ENCODE assay signal across 12 mouse cellular contexts in genomic region chr9:79951984-79952383, GRCm38 (mm10).
A peak's percentile ranks its signal among the peaks of the same experiment; 100 is the strongest.
DNase-seq lines count a peak whose midpoint lies in the region; ATAC-seq and TF ChIP-seq lines count a peak whose summit lies in the region.
"Had no signal": no experiment of that assay in that cellular context is flagged by ENCODE, and none has a peak within 500 bp of the region (broad histone marks: within the 10 kb centered on the region; RNA-seq: fewer than 3 reads in every experiment).

No protein-coding gene starts in this region.

- DNase-seq in lung, postnatal 10 days: no peak
- peak; percentile 40 for DNase-seq in gastrocnemius, postnatal 14 days
- DNase-seq in heart, postnatal 14 days: peak; percentile 47 to 48
- no peak for DNase-seq in layer of hippocampus, adult 8-10 months (ENCODE audit: low spot score in 2 of 2)
- no peak for DNase-seq in cerebellum, adult 11-12 months
- DNase-seq in adrenal gland, postnatal 4 days (ENCODE audit: low spot score in 2 of 2): no peak
- DNase-seq: adrenal gland, postnatal 10 days; forebrain, postnatal 0 days had no signal

- no peak overlapping the region for H3K9ac ChIP-seq in lung, embryonic 16.5 days (ENCODE audit: low read length)
- H3K9ac ChIP-seq: forebrain, postnatal 0 days; lung, embryonic 15.5 days; neural tube, embryonic 13.5 days had no signal

- H3K4me3 ChIP-seq in lung, embryonic 16.5 days (ENCODE audit: low read length): no peak overlapping the region
- H3K4me3 ChIP-seq in small intestine, adult 2 months (ENCODE audit: low read depth, low read length): no peak overlapping the region
- H3K4me3 ChIP-seq: lung, embryonic 15.5 days; neural tube, embryonic 13.5 days had no signal

- WGBS in lung, embryonic 16.5 days: 53% methylated on average over 8 of the region's 8 CpGs
- WGBS in small intestine, adult 2 months: 67% methylated on average over 8 of the region's 8 CpGs

- peak; percentile 47; the same call in 1 of the 2 replicates for ATAC-seq in lung, embryonic 16.5 days (ENCODE audit: low read depth)
- ATAC-seq: forebrain, postnatal 0 days had no signal

- peak overlapping the region; percentile 44; the same call in 1 of the 2 replicates for H3K27ac ChIP-seq in lung, embryonic 16.5 days (ENCODE audit: low read length)
- 0 out of 2 replicates have a peak overlapping the region, but pooled peaks have one; percentile 22 for H3K27ac ChIP-seq in small intestine, adult 2 months (ENCODE audit: insufficient read depth, low read depth, low read length)
- H3K27ac ChIP-seq: lung, embryonic 15.5 days; neural tube, embryonic 13.5 days had no signal

- TF ChIP-seq CTCF in small intestine, adult 2 months (IDR thresholded peaks at IDR 0.05; ENCODE audit: extremely low read depth, insufficient read length, insufficient replicate concordance, low read depth, low read length): no peak

- no peak for TF ChIP-seq POLR2A in small intestine, adult 2 months (IDR thresholded peaks at IDR 0.05; ENCODE audit: low read depth, low read length)

- H3K9me3 ChIP-seq in lung, embryonic 16.5 days (ENCODE audit: control insufficient read depth, low read length): no peaks in the 10 kb centered on the region
- H3K9me3 ChIP-seq: lung, embryonic 15.5 days; neural tube, embryonic 13.5 days had no signal

- H3K4me1 ChIP-seq in lung, embryonic 16.5 days (replicated peaks; ENCODE audit: control insufficient read depth, insufficient read depth, low read length): peaks cover 11% of the 10 kb centered on the region
- H3K4me1 ChIP-seq in small intestine, adult 2 months (ENCODE audit: control insufficient read depth, insufficient read depth, insufficient read length, low read length): no peaks in the 10 kb centered on the region; the same call in 1 of the 2 replicates
- H3K4me1 ChIP-seq: neural tube, embryonic 13.5 days had no signal

- no peaks in the 10 kb centered on the region for H3K27me3 ChIP-seq in lung, embryonic 16.5 days (ENCODE audit: control insufficient read depth, insufficient read depth, low read depth, low read length)
- H3K27me3 ChIP-seq in small intestine, adult 2 months (ENCODE audit: control insufficient read depth, insufficient read depth, low read length): no peaks in the 10 kb centered on the region
- H3K27me3 ChIP-seq: lung, embryonic 15.5 days; neural tube, embryonic 13.5 days had no signal

- intact Hi-C loops in gastrocnemius, postnatal 14 days (cut with DNase I; ENCODE audit: low total_unique reads): no loop called here
- intact Hi-C loops in heart, postnatal 14 days (cut with DNase I): loop anchor here (2.0 kb wide), 1 partner anchor 25 kb away; no protein-coding TSS in a partner anchor

- no peak overlapping the region for H3K4me2 ChIP-seq in lung, embryonic 16.5 days (ENCODE audit: low read depth, low read length)
- H3K4me2 ChIP-seq: lung, embryonic 15.5 days; neural tube, embryonic 13.5 days had no signal

- no peaks in the 10 kb centered on the region for H3K36me3 ChIP-seq in lung, embryonic 16.5 days (ENCODE audit: control insufficient read depth, insufficient read depth, low read length)
- no peaks in the 10 kb centered on the region for H3K36me3 ChIP-seq in small intestine, adult 2 months (ENCODE audit: control insufficient read depth, insufficient read depth, low read length)
- H3K36me3 ChIP-seq: lung, embryonic 15.5 days; neural tube, embryonic 13.5 days had no signal

Comparison
In these comparisons a context has a peak if more than half of its experiments do, and no peak if none do; other contexts are left out.
1. DNase-seq: peak in gastrocnemius, postnatal 14 days (single experiment) and heart, postnatal 14 days (2 of 2); none in lung, postnatal 10 days (single experiment), layer of hippocampus, adult 8-10 months (0 of 2), cerebellum, adult 11-12 months (single experiment) and adrenal gland, postnatal 4 days (0 of 2).